Mouse (Mus musculus) thymus, adult 2 months (tissue): ENCODE measurements around the gene Usf3. TPM values are rescaled to one million over a fixed set of nuclear protein-coding genes. Genes with fewer than 3 reads are reported as not detected.
A peak's percentile ranks its signal among the peaks of the same experiment; 100 is the strongest.

Experiments
- DNase-seq: peaks from one replicate; pipeline ENCODE4 v3.0.0; 2021
- H3K27ac ChIP-seq: fragments of 200-500 bp; 2 replicates; pipeline ENCODE4 v1.5.1; 2012; ENCODE audit warnings: low read length, control low read depth; ENCODE audit not compliant: control insufficient read depth, insufficient read depth
- H3K27me3 ChIP-seq: fragments of 200-500 bp; 2 replicates; pipeline ENCODE4 v1.6.1; 2012; ENCODE audit warnings: mild to moderate bottlenecking, low read length, moderate library complexity, mixed read lengths; ENCODE audit not compliant: control insufficient read depth, insufficient read depth
- H3K36me3 ChIP-seq: fragments of 200-500 bp; 2 replicates; pipeline ENCODE4 v1.6.1; 2012; ENCODE audit warnings: mild to moderate bottlenecking, low read length, moderate library complexity; ENCODE audit not compliant: control insufficient read depth, insufficient read depth
- H3K4me1 ChIP-seq: fragments of 200-500 bp; replicated peaks from 2 replicates; pipeline ENCODE4 v1.6.1; 2012; ENCODE audit warnings: low read length; ENCODE audit not compliant: control insufficient read depth, insufficient read depth
- H3K4me3 ChIP-seq: fragments of 200-500 bp; 2 replicates; pipeline ENCODE4 v1.5.1; 2012; ENCODE audit warnings: mild to moderate bottlenecking, low read length, control low read depth, moderate library complexity; ENCODE audit not compliant: control insufficient read depth, insufficient read depth
- CTCF ChIP-seq: fragments of 200-500 bp; IDR thresholded peaks from 2 replicates; pipeline ENCODE4 v1.5.1; 2012; ENCODE audit warnings: mild to moderate bottlenecking, control low read depth, low read length, moderate library complexity, borderline replicate concordance; ENCODE audit not compliant: control insufficient read depth, poor library complexity, insufficient read depth; ENCODE audit errors: extremely low read depth
- POLR2A ChIP-seq: fragments of 200-500 bp; IDR thresholded peaks from 2 replicates; pipeline ENCODE4 v1.6.1; 2012; ENCODE audit warnings: mild to moderate bottlenecking, low read length, control low read depth, moderate library complexity; ENCODE audit not compliant: control insufficient read depth, poor library complexity, insufficient read depth; ENCODE audit errors: extremely low read depth
- WGBS: fragments of 180-500 bp; shearing (Covaris S2); methylation state at CpG from one replicate; pipeline ENCODE4 v1.1.7; 2018; 5-methylcytosine and 5-hydroxymethylcytosine counted together
- polyA plus RNA-seq: library from polyadenylated mRNA; depleted of rRNA; stranded (reverse); fragments of >200 nt; gene quantifications from 2 replicates; pipeline ENCODE4 v1.2.3, GENCODE M21; 2012

Gene Usf3
- polyA plus RNA-seq, 1 experiment, result 12.7 TPM

DNA sequence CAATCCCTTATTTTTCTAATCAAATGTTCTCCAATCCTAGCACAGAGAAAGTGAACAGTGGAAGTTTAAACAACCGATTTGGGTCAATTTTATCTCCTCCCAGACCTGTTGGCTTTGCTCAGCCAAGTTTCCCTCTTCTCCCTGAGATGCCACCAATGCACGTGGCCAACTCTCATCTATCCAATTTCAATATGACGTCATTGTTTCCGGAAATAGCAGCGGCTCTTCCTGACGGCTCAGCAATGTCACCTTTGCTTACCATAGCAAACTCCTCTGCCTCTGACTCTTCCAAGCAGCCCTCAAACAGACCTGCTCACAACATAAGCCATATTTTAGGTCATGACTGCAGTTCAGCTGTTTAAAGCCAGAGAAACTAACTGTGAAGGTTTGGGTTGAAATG lies 48.4 kb downstream of the Usf3 start:
- no peak for TF ChIP-seq POLR2A
- TF ChIP-seq CTCF, result no peak
- no peak for DNase-seq
- Histone ChIP-seq H3K4me3 (no peak overlapping the region), H3K27me3 (no peaks in the 10 kb centered on the region), H3K27ac (no peak overlapping the region), H3K4me1 (peaks cover 2% of the 10 kb centered on the region; the same call in 1 of the 2 replicates), H3K36me3 (no peaks in the 10 kb centered on the region)
- WGBS, result 94% methylated on average over 6 of the region's 6 CpGs

DNA sequence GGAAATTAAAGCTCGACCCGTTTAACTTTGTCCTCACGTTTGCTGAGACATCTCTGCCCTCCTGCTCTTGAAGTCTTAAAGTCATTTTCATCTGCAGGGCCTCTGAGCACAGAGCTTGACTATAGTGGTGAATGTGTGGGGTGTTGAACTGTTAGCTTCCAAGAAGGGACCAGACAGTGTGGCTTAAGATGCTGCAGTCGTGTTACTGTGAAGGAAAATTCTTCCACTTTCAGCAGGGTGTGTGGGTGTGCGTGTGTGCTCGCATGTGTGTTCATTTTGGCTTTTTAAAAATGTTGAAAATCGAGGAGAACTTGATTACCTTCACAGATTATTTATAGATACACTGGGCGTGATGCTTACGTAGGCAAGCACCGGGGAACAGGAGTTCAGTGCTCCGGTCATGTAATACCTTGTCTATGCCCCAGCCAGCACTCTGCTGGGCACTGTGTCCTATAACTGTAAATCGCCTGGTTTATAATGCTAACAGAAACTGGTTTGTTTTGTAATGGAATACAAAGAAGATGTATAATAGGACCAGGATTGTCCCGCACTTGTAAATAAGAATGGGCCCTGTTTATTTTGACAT lies 53.8 kb downstream of the Usf3 start:
- Histone ChIP-seq H3K4me3 (no peak overlapping the region), H3K4me1 (no peaks in the 10 kb centered on the region), H3K27ac (no peak overlapping the region), H3K36me3 (no peaks in the 10 kb centered on the region), H3K27me3 (no peaks in the 10 kb centered on the region)
- no peak for DNase-seq
- WGBS, result 95% methylated on average over 13 of the region's 13 CpGs
- no peak for TF ChIP-seq CTCF
- no peak for TF ChIP-seq POLR2A

DNA sequence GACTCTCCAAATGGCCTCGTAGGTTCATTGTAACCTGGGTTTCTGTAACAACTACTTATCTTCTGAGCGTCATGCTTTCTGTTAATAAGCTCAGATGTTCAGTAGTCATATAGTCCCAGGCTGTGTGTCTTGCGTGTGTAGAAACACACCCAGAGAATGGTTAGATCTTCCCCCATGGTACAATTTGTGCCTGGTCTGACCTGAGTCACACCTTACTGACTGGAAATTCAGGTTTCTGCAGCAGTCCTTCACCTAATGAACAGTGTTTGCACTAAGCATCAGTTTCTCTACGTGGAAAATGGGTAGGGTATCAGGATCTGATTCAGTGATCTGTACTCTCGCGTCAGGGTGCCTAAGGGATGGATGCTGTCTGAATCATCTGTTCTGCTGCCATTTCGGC lies 60.0 kb downstream of the Usf3 start:
- 93% methylated on average over 7 of the region's 7 CpGs for WGBS
- Histone ChIP-seq H3K36me3 (no peaks in the 10 kb centered on the region), H3K4me1 (no peaks in the 10 kb centered on the region), H3K27ac (no peak overlapping the region), H3K4me3 (no peak overlapping the region), H3K27me3 (no peaks in the 10 kb centered on the region)
- no peak for TF ChIP-seq POLR2A
- TF ChIP-seq CTCF, result no peak
- no peak for DNase-seq

DNA sequence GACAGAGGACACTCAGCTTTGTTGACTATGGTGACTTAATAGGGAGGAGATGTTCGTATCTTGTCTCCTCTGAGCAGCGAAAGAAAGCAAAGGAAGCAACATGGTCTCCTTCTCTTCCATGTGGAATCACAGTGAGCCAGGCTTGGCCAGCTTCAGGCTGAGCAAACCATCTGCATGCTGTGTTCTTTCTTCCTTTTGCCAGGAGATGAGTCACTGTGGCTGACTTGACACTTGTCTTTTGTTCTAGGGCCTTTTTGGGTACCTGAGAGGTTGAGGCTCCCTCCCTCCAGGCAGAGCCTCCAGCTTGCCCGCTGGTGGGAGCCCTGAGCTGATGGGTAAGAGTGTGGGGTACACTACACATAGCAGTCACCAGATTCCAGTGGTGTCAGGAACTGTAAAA lies 64.8 kb downstream of the Usf3 start:
- TF ChIP-seq CTCF (no peak), POLR2A (no peak)
- no peak for DNase-seq
- 94% methylated on average over 3 of the region's 3 CpGs for WGBS
- no peak overlapping the region for H3K27ac ChIP-seq
- H3K4me1 ChIP-seq, result no peaks in the 10 kb centered on the region
- H3K4me3 ChIP-seq, result no peak overlapping the region
- H3K27me3 ChIP-seq, result no peaks in the 10 kb centered on the region
- no peaks in the 10 kb centered on the region for H3K36me3 ChIP-seq

DNA sequence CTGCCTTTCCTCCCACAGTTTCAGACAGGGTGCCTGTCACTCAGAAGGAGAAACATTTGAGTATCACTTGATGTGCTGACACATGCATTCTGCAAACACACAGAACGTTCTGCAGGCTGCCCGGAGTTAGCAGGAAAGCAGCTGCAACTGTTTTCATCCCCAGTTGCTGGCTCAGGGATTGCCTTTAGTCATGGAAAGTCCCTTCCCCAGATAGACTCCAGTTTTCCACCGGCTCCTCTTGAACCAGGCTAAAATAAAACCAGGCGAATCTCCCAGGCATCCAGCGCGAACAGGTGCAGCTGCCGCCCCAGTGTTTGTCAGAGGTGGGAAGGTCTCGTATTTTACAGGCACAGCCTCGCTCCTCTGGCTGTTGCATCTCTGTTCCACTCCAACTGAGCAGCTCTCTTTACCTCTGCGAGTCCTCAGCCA lies 65.8 kb downstream of the Usf3 start:
- no peak overlapping the region for H3K4me3 ChIP-seq
- H3K27me3 ChIP-seq, result no peaks in the 10 kb centered on the region
- H3K4me1 ChIP-seq, result no peaks in the 10 kb centered on the region
- H3K27ac ChIP-seq, result no peak overlapping the region
- no peak for DNase-seq
- WGBS, result 82% methylated on average over 10 of the region's 10 CpGs
- no peaks in the 10 kb centered on the region for H3K36me3 ChIP-seq
- TF ChIP-seq CTCF (no peak), POLR2A (no peak)

DNA sequence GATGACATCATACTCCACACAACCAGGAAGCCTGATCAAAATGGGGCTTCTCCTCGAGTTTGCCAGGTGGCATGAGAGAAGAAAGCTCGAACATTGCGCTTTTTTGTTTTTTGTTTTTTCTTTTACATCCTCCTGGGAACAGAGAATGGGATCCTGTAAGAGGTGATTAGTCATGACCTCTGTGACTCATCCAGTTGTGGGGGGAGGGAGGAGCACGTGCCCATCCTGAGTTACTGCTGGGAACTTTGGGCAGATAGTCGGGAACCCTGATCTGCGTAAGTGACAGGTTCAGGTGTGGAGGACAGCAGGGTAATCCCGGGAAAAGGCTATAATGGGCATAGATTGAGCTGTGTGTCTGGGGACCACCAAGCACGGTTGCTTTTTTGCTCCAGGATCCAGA lies 67.4 kb downstream of the Usf3 start:
- Histone ChIP-seq H3K27ac (no peak overlapping the region), H3K4me1 (no peaks in the 10 kb centered on the region), H3K4me3 (no peak overlapping the region), H3K27me3 (no peaks in the 10 kb centered on the region), H3K36me3 (no peaks in the 10 kb centered on the region)
- 78% methylated on average over 8 of the region's 8 CpGs for WGBS
- TF ChIP-seq CTCF, result no peak
- no peak for TF ChIP-seq POLR2A
- DNase-seq, result no peak

DNA sequence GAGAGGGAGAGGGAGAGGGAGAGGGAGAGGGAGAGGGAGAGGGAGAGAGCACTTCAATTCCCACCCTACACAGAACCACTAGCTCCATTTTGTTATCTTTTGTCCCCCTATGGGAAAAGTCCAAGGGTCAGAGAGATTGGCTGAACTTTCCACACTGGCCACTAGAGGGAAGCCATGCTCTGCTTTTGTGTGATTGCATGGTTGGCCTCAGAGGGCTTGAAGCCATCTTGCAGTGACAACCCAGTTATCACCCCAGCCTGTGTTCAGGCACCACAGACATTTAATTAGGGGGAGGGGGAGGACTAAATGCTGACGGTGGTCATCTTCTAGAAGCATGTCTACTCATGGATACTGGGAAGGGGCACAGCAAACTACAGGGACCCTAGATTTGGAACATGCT lies 69.6 kb downstream of the Usf3 start:
- peak; percentile 68 for DNase-seq
- WGBS, result 10% methylated on average over 1 of the region's 1 CpGs
- TF ChIP-seq CTCF, result no peak
- no peak for TF ChIP-seq POLR2A

More for the DNA sequence above, 69.6 kb downstream of the Usf3 start:
- no peak overlapping the region for H3K4me3 ChIP-seq
- no peaks in the 10 kb centered on the region for H3K4me1 ChIP-seq
- H3K36me3 ChIP-seq, result no peaks in the 10 kb centered on the region
- no peak overlapping the region for H3K27ac ChIP-seq
- H3K27me3 ChIP-seq, result no peaks in the 10 kb centered on the region
